Mouse (Mus musculus): ENCODE data around the gene Adcy2. TPM values are rescaled to one million over a fixed set of nuclear protein-coding genes. Genes with fewer than 3 reads are reported as not detected.

Adcy2 gene
- polyA plus RNA-seq, 1 experiment from 2014 or later = 1.6 TPM

DNA sequence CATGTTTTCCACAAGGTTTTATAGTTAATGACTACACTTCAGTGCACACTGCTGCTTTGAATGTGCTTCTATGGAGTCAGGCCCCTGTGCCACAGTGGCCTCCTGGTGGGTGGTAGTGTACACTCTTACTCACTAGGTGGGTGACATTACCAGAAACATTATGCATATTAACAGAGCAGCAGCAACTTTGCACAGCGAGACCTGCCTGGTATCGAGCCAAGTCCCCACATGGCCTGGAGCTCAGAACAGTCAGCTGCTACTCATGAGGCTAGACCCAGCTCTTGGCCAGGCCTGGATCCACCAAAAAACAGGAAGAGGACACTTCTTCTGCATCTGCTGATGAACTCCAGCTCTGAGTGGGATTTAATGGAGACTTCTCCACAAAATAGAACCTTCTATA is 13.6 kb downstream of the Adcy2 start:
- no peak for ATAC-seq (ENCODE audit: insufficient read depth, low FRiP score)
- Histone ChIP-seq H3K4me3 (replicated peaks; ENCODE audit: low read length) (no peak overlapping the region), H3K36me3 (ENCODE audit: control insufficient read depth, insufficient read depth, low read length) (no peaks in the 10 kb centered on the region), H3K27me3 (ENCODE audit: control insufficient read depth, insufficient read depth, low read length) (no peaks in the 10 kb centered on the region), H3K4me1 (ENCODE audit: control insufficient read depth, insufficient read depth, low read length) (no peaks in the 10 kb centered on the region), H3K9ac (ENCODE audit: low read length) (no peak overlapping the region), H3K27ac (ENCODE audit: low read length) (no peak overlapping the region), H3K4me2 (ENCODE audit: low read depth, low read length) (no peak overlapping the region), H3K9me3 (replicated peaks; ENCODE audit: control insufficient read depth, low read length) (no peaks in the 10 kb centered on the region)
- 68% methylated on average over 2 of the region's 2 CpGs for WGBS

DNA sequence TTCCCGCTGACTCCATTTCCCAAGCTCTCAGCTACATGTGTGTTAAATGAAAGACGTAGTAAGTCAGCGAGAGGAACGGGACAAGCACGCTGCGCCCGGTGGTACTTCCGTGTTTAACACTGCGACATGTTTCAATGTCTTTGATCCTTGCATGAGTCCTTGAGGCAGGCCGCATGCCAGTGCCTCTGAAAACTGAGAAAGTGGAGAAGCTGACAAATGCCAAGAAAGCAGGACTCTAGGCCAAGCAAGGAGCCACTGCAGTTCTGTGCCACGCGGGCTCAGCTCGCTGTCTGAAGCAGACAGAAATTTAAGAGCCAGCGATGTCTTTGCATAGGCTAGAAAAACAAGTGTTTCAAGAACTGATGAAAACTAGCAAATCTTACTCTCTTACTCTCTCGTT is 15.3 kb downstream of the Adcy2 start:
- Histone ChIP-seq H3K27ac (ENCODE audit: low read length) (no peak overlapping the region), H3K27me3 (ENCODE audit: control insufficient read depth, insufficient read depth, low read length) (no peaks in the 10 kb centered on the region), H3K4me1 (ENCODE audit: control insufficient read depth, insufficient read depth, low read length) (no peaks in the 10 kb centered on the region), H3K36me3 (ENCODE audit: control insufficient read depth, insufficient read depth, low read length) (no peaks in the 10 kb centered on the region), H3K9ac (ENCODE audit: low read length) (no peak overlapping the region), H3K4me3 (replicated peaks; ENCODE audit: low read length) (no peak overlapping the region), H3K4me2 (ENCODE audit: low read depth, low read length) (no peak overlapping the region), H3K9me3 (replicated peaks; ENCODE audit: control insufficient read depth, low read length) (no peaks in the 10 kb centered on the region)
- WGBS = 85% methylated on average over 15 of the region's 15 CpGs
- ATAC-seq (ENCODE audit: insufficient read depth, low FRiP score) = no peak

DNA sequence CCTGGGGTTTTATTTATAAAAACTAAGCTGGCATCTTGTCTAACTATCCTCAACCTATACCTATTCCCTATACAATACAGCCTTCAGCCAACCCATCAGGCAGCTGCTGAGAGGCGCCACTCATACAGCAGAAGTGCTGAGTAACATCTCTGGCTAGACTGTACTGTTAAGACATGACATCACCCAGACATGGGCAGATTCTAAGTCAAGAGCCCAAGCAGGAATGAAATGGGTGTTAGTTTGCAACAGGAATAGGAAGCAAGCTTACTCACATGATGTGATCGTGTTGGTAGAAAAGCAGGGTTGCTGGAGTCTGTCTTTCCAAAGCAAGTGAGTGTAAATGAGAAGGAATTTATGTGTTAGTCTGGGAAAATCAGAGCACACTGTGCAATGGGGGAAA is 18.3 kb downstream of the Adcy2 start:
- H3K27ac ChIP-seq (ENCODE audit: low read length) = no peak overlapping the region
- H3K9ac ChIP-seq (ENCODE audit: low read length) = no peak overlapping the region
- H3K9me3 ChIP-seq (replicated peaks; ENCODE audit: control insufficient read depth, low read length) = no peaks in the 10 kb centered on the region
- no peaks in the 10 kb centered on the region for H3K36me3 ChIP-seq (ENCODE audit: control insufficient read depth, insufficient read depth, low read length)
- WGBS = 91% methylated on average over 2 of the region's 2 CpGs
- H3K4me1 ChIP-seq (ENCODE audit: control insufficient read depth, insufficient read depth, low read length) = no peaks in the 10 kb centered on the region
- H3K27me3 ChIP-seq (ENCODE audit: control insufficient read depth, insufficient read depth, low read length) = no peaks in the 10 kb centered on the region
- no peak overlapping the region for H3K4me3 ChIP-seq (replicated peaks; ENCODE audit: low read length)
- no peak overlapping the region for H3K4me2 ChIP-seq (ENCODE audit: low read depth, low read length)
- no peak for ATAC-seq (ENCODE audit: insufficient read depth, low FRiP score)

DNA sequence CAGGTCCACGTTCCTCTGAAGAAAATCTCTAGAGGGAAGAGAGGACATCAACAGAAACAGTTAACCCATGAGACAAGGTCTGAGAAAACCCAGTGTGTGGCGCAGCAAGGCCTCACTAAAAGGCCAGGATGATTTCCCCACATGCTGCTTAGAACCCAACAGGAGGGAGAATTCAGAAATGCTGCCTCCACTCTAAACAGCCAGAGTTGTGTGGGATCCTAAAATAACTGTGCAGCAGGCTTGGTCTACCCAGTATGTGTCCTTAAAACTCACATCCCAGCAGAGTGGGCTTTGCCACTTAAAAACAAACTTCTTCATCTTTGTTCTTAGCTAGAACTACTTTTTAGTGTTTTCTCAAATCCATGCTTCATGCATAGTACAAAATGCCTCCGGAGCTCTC is 26.2 kb downstream of the Adcy2 start:
- Histone ChIP-seq H3K9me3 (replicated peaks; ENCODE audit: control insufficient read depth, low read length) (no peaks in the 10 kb centered on the region), H3K4me1 (ENCODE audit: control insufficient read depth, insufficient read depth, low read length) (no peaks in the 10 kb centered on the region)
- ATAC-seq (ENCODE audit: insufficient read depth, low FRiP score) = no peak

DNA sequence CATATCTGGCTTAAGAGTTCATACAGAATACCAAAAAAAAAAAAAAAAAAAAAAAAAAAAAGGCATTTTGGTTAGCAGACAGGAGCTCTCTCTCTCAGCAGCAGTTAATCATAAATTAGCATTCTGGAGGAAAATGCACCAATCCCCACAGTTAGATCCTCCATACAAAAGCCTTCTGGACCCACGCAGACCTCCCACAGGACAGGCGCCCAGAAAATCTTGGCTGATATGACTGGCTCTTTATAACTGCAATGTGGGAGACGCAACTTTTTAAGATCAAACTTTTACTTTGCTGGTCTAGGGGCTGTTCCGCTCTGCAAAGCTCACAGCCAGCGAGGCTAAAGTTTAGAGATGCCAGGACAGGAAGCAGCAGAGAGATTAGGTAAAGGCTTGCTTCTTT is 37.8 kb downstream of the Adcy2 start:
- Histone ChIP-seq H3K27me3 (ENCODE audit: control insufficient read depth, insufficient read depth, low read length) (no peaks in the 10 kb centered on the region), H3K9ac (ENCODE audit: low read length) (no peak overlapping the region), H3K36me3 (ENCODE audit: control insufficient read depth, insufficient read depth, low read length) (no peaks in the 10 kb centered on the region), H3K4me3 (replicated peaks; ENCODE audit: low read length) (no peak overlapping the region), H3K9me3 (replicated peaks; ENCODE audit: control insufficient read depth, low read length) (no peaks in the 10 kb centered on the region), H3K4me2 (ENCODE audit: low read depth, low read length) (no peak overlapping the region), H3K4me1 (ENCODE audit: control insufficient read depth, insufficient read depth, low read length) (no peaks in the 10 kb centered on the region), H3K27ac (ENCODE audit: low read length) (no peak overlapping the region)
- 65% methylated on average over 5 of the region's 5 CpGs for WGBS
- ATAC-seq (ENCODE audit: insufficient read depth, low FRiP score) = no peak

More for the DNA sequence above, 26.2 kb downstream of the Adcy2 start:
- Histone ChIP-seq H3K27ac (ENCODE audit: low read length) (no peak overlapping the region), H3K36me3 (ENCODE audit: control insufficient read depth, insufficient read depth, low read length) (no peaks in the 10 kb centered on the region), H3K9ac (ENCODE audit: low read length) (no peak overlapping the region), H3K27me3 (ENCODE audit: control insufficient read depth, insufficient read depth, low read length) (no peaks in the 10 kb centered on the region), H3K4me2 (ENCODE audit: low read depth, low read length) (no peak overlapping the region), H3K4me3 (replicated peaks; ENCODE audit: low read length) (no peak overlapping the region)
- WGBS = 42% methylated on average over 3 of the region's 3 CpGs

DNA sequence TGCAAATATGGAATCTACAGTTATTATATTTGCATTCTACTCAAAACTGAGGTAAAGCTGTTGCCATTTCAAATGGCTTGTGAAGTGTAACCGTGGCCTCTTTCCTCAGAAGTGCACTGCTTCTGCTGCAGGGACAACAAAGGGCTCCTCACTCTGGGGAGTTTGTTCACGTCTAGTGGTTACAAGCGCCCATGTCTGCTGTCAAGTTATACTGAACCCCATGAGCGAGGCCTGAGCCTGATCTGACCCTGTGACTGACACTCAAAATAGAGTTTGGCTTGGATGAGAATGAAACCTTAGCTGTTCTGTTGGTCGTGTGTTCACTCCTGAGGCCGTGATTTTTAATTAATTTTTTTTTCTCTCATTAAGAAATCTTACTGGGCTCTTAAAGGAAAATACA is 38.8 kb downstream of the Adcy2 start:
- no peak for ATAC-seq (ENCODE audit: insufficient read depth, low FRiP score)
- Histone ChIP-seq H3K27ac (ENCODE audit: low read length) (no peak overlapping the region), H3K9ac (ENCODE audit: low read length) (no peak overlapping the region), H3K36me3 (ENCODE audit: control insufficient read depth, insufficient read depth, low read length) (no peaks in the 10 kb centered on the region), H3K9me3 (replicated peaks; ENCODE audit: control insufficient read depth, low read length) (no peaks in the 10 kb centered on the region), H3K4me3 (replicated peaks; ENCODE audit: low read length) (no peak overlapping the region), H3K27me3 (ENCODE audit: control insufficient read depth, insufficient read depth, low read length) (no peaks in the 10 kb centered on the region), H3K4me1 (ENCODE audit: control insufficient read depth, insufficient read depth, low read length) (no peaks in the 10 kb centered on the region), H3K4me2 (ENCODE audit: low read depth, low read length) (no peak overlapping the region)
- 79% methylated on average over 6 of the region's 6 CpGs for WGBS

DNA sequence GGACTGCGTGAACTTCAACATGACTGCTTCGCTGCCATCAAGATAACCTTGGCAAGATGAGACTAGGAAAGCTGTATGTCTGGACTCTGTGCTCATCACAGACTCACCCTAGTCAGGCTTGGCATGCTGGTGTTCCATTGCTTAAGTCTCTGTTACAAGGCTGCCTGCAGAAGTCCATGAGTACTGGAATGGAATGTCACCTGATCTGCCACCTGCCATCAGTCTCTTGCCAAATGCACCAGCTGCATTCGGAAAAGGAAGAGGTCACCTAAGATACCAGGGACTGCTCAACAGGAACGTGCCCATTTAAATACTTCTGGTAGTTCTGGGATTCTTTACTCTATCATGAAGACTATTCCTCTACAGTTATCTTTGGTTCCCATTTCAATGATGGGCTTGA is 39.9 kb downstream of the Adcy2 start:
- H3K4me3 ChIP-seq (replicated peaks; ENCODE audit: low read length) = no peak overlapping the region
- H3K9me3 ChIP-seq (replicated peaks; ENCODE audit: control insufficient read depth, low read length) = no peaks in the 10 kb centered on the region
- no peaks in the 10 kb centered on the region for H3K27me3 ChIP-seq (ENCODE audit: control insufficient read depth, insufficient read depth, low read length)
- H3K9ac ChIP-seq (ENCODE audit: low read length) = no peak overlapping the region
- no peak overlapping the region for H3K4me2 ChIP-seq (ENCODE audit: low read depth, low read length)
- ATAC-seq (ENCODE audit: insufficient read depth, low FRiP score) = no peak
- no peak overlapping the region for H3K27ac ChIP-seq (ENCODE audit: low read length)
- 82% methylated on average over 4 of the region's 4 CpGs for WGBS
- H3K36me3 ChIP-seq (ENCODE audit: control insufficient read depth, insufficient read depth, low read length) = no peaks in the 10 kb centered on the region
- no peaks in the 10 kb centered on the region for H3K4me1 ChIP-seq (ENCODE audit: control insufficient read depth, insufficient read depth, low read length)

DNA sequence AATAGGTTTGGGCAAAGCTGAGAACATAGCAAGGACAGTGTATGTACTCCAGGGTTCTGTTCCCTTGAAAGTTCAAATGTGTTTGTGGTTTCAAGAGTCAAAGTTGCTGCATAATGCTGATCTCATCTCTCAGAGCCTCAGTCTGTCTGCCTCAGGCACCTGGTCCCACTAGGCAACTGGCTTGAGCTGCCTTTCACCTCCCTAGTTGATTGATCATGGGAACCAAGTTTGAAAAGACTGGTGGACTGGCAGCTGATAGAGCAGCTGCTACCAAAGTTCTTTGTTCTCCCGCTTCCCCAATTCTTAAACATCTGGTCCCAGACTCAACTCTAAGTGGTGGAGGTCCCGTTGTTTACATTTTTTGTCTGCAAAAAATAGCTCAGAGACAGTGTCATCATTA is 56.6 kb downstream of the Adcy2 start:
- H3K27me3 ChIP-seq (ENCODE audit: control insufficient read depth, insufficient read depth, low read length) = no peaks in the 10 kb centered on the region
- H3K36me3 ChIP-seq (ENCODE audit: control insufficient read depth, insufficient read depth, low read length) = no peaks in the 10 kb centered on the region
- no peak overlapping the region for H3K4me3 ChIP-seq (replicated peaks; ENCODE audit: low read length)
- H3K27ac ChIP-seq (ENCODE audit: low read length) = no peak overlapping the region
- no peaks in the 10 kb centered on the region for H3K4me1 ChIP-seq (ENCODE audit: control insufficient read depth, insufficient read depth, low read length)
- ATAC-seq (ENCODE audit: insufficient read depth, low FRiP score) = no peak
- H3K4me2 ChIP-seq (ENCODE audit: low read depth, low read length) = no peak overlapping the region
- no peak overlapping the region for H3K9ac ChIP-seq (ENCODE audit: low read length)
- 40% methylated on average over 2 of the region's 2 CpGs for WGBS
- H3K9me3 ChIP-seq (replicated peaks; ENCODE audit: control insufficient read depth, low read length) = no peaks in the 10 kb centered on the region

DNA sequence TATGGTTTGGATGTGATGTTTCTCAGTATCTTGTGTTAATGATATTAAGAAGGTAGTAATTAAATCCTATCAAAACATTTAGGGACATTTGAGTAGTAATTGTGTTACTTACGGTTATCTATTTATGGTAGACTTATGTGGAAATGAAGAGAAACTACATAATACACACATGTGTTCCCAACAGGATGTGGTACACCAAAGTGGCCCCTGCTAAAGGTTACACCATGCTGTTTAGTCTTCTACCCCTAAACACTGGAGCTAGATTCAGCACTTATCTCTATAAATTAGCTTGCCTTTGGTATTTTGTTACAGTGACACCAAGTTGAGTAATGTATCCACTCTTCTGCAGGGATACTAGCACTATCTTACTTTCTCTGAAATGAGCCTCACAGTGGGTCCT is 57.9 kb downstream of the Adcy2 start:
- H3K4me2 ChIP-seq (ENCODE audit: low read depth, low read length) = no peak overlapping the region
- no peak overlapping the region for H3K4me3 ChIP-seq (replicated peaks; ENCODE audit: low read length)
- H3K27me3 ChIP-seq (ENCODE audit: control insufficient read depth, insufficient read depth, low read length) = no peaks in the 10 kb centered on the region
- no peaks in the 10 kb centered on the region for H3K4me1 ChIP-seq (ENCODE audit: control insufficient read depth, insufficient read depth, low read length)
- 72% methylated on average over 1 of the region's 1 CpGs for WGBS
- ATAC-seq (ENCODE audit: insufficient read depth, low FRiP score) = no peak
- no peak overlapping the region for H3K27ac ChIP-seq (ENCODE audit: low read length)
- no peak overlapping the region for H3K9ac ChIP-seq (ENCODE audit: low read length)
- no peaks in the 10 kb centered on the region for H3K36me3 ChIP-seq (ENCODE audit: control insufficient read depth, insufficient read depth, low read length)
- no peaks in the 10 kb centered on the region for H3K9me3 ChIP-seq (replicated peaks; ENCODE audit: control insufficient read depth, low read length)

DNA sequence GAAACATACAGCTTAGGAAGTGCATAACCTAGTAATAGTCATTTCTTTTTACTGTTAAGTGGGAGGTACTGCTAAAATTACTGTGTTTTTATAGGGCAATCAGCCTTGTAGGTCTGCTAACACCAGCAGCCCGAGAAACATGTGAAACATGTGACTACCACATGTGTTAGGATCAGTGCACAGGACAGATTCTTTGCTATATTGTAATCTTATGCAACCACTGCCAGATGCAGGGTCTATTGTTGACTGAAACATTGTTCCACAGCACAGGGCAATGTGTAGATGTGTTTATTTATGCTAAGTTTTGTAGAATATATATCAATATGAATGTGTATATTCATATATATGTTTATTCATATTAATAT is 67.1 kb downstream of the Adcy2 start:
- Histone ChIP-seq H3K4me1 (ENCODE audit: control insufficient read depth, insufficient read depth, low read length) (no peaks in the 10 kb centered on the region), H3K9ac (ENCODE audit: low read length) (no peak overlapping the region), H3K4me2 (ENCODE audit: low read depth, low read length) (no peak overlapping the region), H3K36me3 (ENCODE audit: control insufficient read depth, insufficient read depth, low read length) (no peaks in the 10 kb centered on the region), H3K27ac (ENCODE audit: low read length) (no peak overlapping the region), H3K9me3 (replicated peaks; ENCODE audit: control insufficient read depth, low read length) (no peaks in the 10 kb centered on the region), H3K27me3 (ENCODE audit: control insufficient read depth, insufficient read depth, low read length) (no peaks in the 10 kb centered on the region), H3K4me3 (replicated peaks; ENCODE audit: low read length) (no peak overlapping the region)
- ATAC-seq (ENCODE audit: insufficient read depth, low FRiP score) = no peak
- 51% methylated on average over 1 of the region's 1 CpGs for WGBS

Data from stomach, embryonic 16.5 days (tissue).